Mouse (Mus musculus): ENCODE measurements around the gene Adck2. TPM values are rescaled to one million over a fixed set of nuclear protein-coding genes. Genes with fewer than 3 reads are reported as not detected.

The Adck2 gene
- polyA plus RNA-seq, 1 experiment from 2014 or later, result 30.8 TPM

GRCm38 (mm10) chr6:39562166-39563015 lies 11.3 kb upstream of the Adck2 start:
- Histone ChIP-seq H3K4me1 (replicated peaks) (peaks cover 22% of the 10 kb centered on the region), H3K9me3 (no peaks in the 10 kb centered on the region), H3K27me3 (ENCODE audit: insufficient read depth, poor library complexity, severe bottlenecking) (no peaks in the 10 kb centered on the region), H3K36me3 (no peaks in the 10 kb centered on the region), H3K27ac (no peak overlapping the region), H3K4me3 (0 out of 2 replicates have a peak overlapping the region, but pooled peaks have one; percentile 1)
- 20% methylated on average over 23 of the region's 23 CpGs for WGBS
- DNase-seq (ENCODE audit: low spot score), result peak; percentile 79

- DNase-seq (ENCODE audit: low spot score), result peak; percentile 46
- no peaks in the 10 kb centered on the region for H3K36me3 ChIP-seq
- H3K27ac ChIP-seq, result no peak overlapping the region
- no peaks in the 10 kb centered on the region for H3K4me1 ChIP-seq (replicated peaks)
- H3K27me3 ChIP-seq (ENCODE audit: insufficient read depth, poor library complexity, severe bottlenecking), result no peaks in the 10 kb centered on the region
- WGBS, result 16% methylated on average over 5 of the region's 5 CpGs
- H3K9me3 ChIP-seq, result no peaks in the 10 kb centered on the region
- H3K4me3 ChIP-seq, result no peak overlapping the region
These were observed 6.1 kb upstream of the Adck2 start for GRCm38 (mm10) chr6:39567528-39567927.

- H3K36me3 ChIP-seq, result no peaks in the 10 kb centered on the region
- no peak overlapping the region for H3K4me3 ChIP-seq
- H3K27me3 ChIP-seq (ENCODE audit: insufficient read depth, poor library complexity, severe bottlenecking), result no peaks in the 10 kb centered on the region
- H3K27ac ChIP-seq, result no peak overlapping the region
- no peaks in the 10 kb centered on the region for H3K9me3 ChIP-seq
- no peak for DNase-seq (ENCODE audit: low spot score)
- WGBS, result 81% methylated on average over 3 of the region's 3 CpGs
- peaks cover 17% of the 10 kb centered on the region for H3K4me1 ChIP-seq (replicated peaks)
These were observed 3.2 kb upstream of the Adck2 start for GRCm38 (mm10) chr6:39570426-39570825.

DNA sequence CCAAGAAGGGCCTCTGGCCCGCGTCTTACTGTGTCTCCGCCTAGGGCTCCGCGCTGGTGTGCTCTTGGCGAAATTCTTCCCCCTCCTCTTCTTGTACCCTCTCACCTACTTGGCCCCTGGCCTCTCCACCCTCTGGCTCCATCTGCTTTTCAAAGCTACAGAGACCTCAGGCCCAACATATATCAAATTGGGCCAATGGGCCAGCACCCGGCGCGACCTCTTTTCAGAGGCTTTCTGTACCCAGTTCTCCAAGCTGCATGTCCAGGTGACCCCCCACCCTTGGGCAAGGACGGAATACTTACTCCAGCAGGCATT lies 839 bp downstream of the Adck2 start:
- Histone ChIP-seq H3K9me3 (no peaks in the 10 kb centered on the region), H3K27me3 (ENCODE audit: insufficient read depth, poor library complexity, severe bottlenecking) (no peaks in the 10 kb centered on the region), H3K36me3 (peaks cover 17% of the 10 kb centered on the region), H3K4me1 (replicated peaks) (peaks cover 17% of the 10 kb centered on the region), H3K27ac (peak overlapping the region; percentile 94), H3K4me3 (peak overlapping the region; percentile 81)
- DNase-seq (ENCODE audit: low spot score), result no peak
- 23% methylated on average over 10 of the region's 10 CpGs for WGBS

DNA sequence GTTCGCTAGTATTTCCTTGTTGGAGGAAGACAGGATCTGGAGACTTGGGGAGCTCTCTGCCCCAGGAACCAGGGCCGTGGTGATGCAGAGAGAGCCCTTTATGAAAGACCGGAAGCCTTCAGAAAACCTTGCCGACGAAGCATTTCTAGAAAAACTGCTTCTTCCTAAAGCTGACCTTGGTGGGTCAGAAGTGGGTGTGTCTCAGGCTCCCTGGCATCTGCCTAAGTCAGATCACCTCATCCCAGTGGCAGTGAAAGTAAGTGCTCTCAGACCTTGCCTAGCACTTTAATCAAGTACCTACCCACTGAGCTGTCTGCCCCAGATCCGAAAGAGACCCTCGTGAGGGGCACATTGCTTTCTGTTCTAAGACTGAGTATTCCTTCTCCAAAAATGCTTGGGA lies 1.3 kb downstream of the Adck2 start:
- 74% methylated on average over 7 of the region's 7 CpGs for WGBS
- peak overlapping the region; percentile 94; the same call in 1 of the 2 replicates for H3K27ac ChIP-seq
- H3K36me3 ChIP-seq, result peaks cover 22% of the 10 kb centered on the region

DNA sequence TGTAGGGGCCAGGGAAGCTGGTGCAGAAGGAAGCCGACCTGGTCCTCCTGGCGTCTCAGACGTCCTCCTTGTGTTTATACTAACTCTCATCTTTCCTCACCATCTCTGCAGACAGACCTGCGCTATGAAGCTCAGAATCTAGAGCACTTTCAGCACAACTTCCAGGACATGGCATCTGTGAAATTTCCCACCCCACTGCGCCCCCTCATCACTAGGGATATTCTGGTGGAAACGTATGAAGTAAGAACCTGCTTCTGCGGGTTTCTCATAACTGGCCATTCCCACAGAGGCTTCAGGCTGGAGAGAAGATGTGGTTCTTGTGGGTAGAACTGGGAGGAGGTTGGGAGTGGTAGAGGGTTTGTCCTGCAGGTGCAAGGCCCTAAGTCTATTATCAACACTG lies 5.9 kb downstream of the Adck2 start:
- peaks cover 6% of the 10 kb centered on the region for H3K4me1 ChIP-seq (replicated peaks)
- H3K36me3 ChIP-seq, result peaks cover 61% of the 10 kb centered on the region
- H3K4me3 ChIP-seq, result no peak overlapping the region

More for the DNA sequence above, 1.3 kb downstream of the Adck2 start:
- Histone ChIP-seq H3K4me1 (replicated peaks) (peaks cover 17% of the 10 kb centered on the region), H3K9me3 (no peaks in the 10 kb centered on the region), H3K27me3 (ENCODE audit: insufficient read depth, poor library complexity, severe bottlenecking) (no peaks in the 10 kb centered on the region), H3K4me3 (peak overlapping the region; percentile 81)
- no peak for DNase-seq (ENCODE audit: low spot score)

DNA sequence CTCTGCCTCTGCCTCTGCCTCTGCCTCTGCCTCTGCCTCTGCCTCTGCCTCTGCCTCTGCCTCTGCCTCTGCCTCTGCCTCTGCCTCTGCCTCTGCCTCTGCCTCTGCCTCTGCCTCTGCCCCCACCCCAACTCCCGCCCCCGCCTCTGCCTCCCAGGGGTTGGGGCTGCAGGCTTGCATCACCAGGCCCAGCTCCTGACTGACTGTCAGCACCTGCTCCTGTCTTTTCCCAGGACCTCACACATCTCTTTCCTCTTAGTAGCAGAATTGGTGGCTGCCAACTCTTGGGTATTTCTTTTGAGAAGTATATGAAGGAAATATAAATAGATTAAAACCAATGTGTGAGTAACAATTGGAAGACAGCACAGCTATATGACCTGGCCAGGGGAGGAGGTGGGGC lies 6.9 kb downstream of the Adck2 start:
- Histone ChIP-seq H3K27ac (no peak overlapping the region), H3K4me3 (no peak overlapping the region), H3K4me1 (replicated peaks) (no peaks in the 10 kb centered on the region), H3K27me3 (ENCODE audit: insufficient read depth, poor library complexity, severe bottlenecking) (no peaks in the 10 kb centered on the region), H3K36me3 (peaks cover 66% of the 10 kb centered on the region), H3K9me3 (no peaks in the 10 kb centered on the region)
- DNase-seq (ENCODE audit: low spot score), result no peak
- WGBS, result 86% methylated on average over 2 of the region's 2 CpGs

More for the DNA sequence above, 5.9 kb downstream of the Adck2 start:
- DNase-seq (ENCODE audit: low spot score), result no peak
- Histone ChIP-seq H3K27ac (no peak overlapping the region), H3K27me3 (ENCODE audit: insufficient read depth, poor library complexity, severe bottlenecking) (no peaks in the 10 kb centered on the region), H3K9me3 (no peaks in the 10 kb centered on the region)
- 86% methylated on average over 7 of the region's 7 CpGs for WGBS

DNA sequence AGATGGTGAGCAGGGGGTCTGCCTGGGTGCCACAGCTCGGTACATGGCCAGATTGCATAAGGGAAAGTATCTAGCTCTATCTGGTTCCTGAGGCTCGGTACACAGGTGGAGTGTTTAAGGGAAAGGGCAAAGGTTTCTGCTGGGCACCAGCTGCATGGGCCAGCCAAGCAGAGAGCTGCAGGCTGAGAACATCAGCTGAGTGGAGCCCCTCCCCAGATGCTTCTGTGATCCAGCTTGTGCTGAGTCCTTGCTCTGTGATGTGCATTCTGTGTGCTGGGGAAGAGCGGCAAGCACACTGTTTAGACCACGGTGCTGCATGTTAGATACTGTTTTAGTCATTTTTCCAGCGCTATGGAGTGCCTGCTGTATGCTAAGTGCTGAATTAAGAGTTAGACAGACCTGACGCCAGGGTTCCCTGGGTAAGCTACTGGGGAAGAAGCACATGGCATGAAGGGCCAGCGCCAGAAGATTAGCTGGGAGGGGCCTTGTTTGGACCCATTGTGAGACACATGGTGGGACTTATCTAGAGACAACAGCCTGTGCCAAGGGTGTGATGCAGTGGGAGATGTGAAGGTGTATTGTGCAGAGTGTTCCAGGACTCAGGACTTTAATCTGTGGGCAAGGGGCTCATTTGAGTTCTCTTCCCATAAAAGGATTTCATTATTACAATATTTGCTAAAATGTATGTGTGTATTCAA lies 7.6 kb downstream of the Adck2 start:
- Histone ChIP-seq H3K36me3 (peaks cover 73% of the 10 kb centered on the region), H3K27me3 (ENCODE audit: insufficient read depth, poor library complexity, severe bottlenecking) (no peaks in the 10 kb centered on the region), H3K27ac (0 out of 2 replicates have a peak overlapping the region, but pooled peaks have one; percentile 17), H3K4me1 (replicated peaks) (no peaks in the 10 kb centered on the region), H3K4me3 (no peak overlapping the region), H3K9me3 (no peaks in the 10 kb centered on the region)
- DNase-seq (ENCODE audit: low spot score), result no peak
- WGBS, result 82% methylated on average over 7 of the region's 7 CpGs

- Histone ChIP-seq H3K4me1 (replicated peaks) (no peaks in the 10 kb centered on the region), H3K4me3 (no peak within 1 kb of the TSS), H3K36me3 (peaks cover 80% of the 10 kb centered on the region), H3K9me3 (no peaks in the 10 kb centered on the region), H3K27ac (no peak within 1 kb of the TSS), H3K27me3 (ENCODE audit: insufficient read depth, poor library complexity, severe bottlenecking) (no peaks in the 10 kb centered on the region)
- 91% methylated on average over 6 of the region's 6 CpGs for WGBS
- no peak for DNase-seq (ENCODE audit: low spot score)
These were observed 11.8 kb downstream of the Adck2 start, which contains the start of gene Gm42420 for GRCm38 (mm10) chr6:39585517-39585916. Gene Gm42420, plus strand, starts transcription at chr6:39585753.

- Histone ChIP-seq H3K36me3 (peaks cover 34% of the 10 kb centered on the region), H3K4me3 (peak overlapping the region; percentile 87), H3K27ac (no peak overlapping the region), H3K9me3 (no peaks in the 10 kb centered on the region), H3K4me1 (replicated peaks) (peaks cover 13% of the 10 kb centered on the region), H3K27me3 (ENCODE audit: insufficient read depth, poor library complexity, severe bottlenecking) (no peaks in the 10 kb centered on the region)
- WGBS, result 93% methylated on average over 4 of the region's 4 CpGs
- no peak for DNase-seq (ENCODE audit: low spot score)
These were observed 17.8 kb downstream of the Adck2 start for GRCm38 (mm10) chr6:39591481-39591880.

- Histone ChIP-seq H3K4me3 (peak within 1 kb of the TSS; percentile 87), H3K9me3 (no peaks in the 10 kb centered on the region), H3K4me1 (replicated peaks) (peaks cover 13% of the 10 kb centered on the region), H3K27ac (peak within 1 kb of the TSS; percentile 93), H3K27me3 (ENCODE audit: insufficient read depth, poor library complexity, severe bottlenecking) (no peaks in the 10 kb centered on the region), H3K36me3 (peaks cover 34% of the 10 kb centered on the region)
- DNase-seq (ENCODE audit: low spot score), result peak; percentile 97
- under 1% methylated on average over 56 of the region's 56 CpGs for WGBS
These were observed 18.9 kb downstream of the Adck2 start, which contains the start of gene Ndufb2 for GRCm38 (mm10) chr6:39592401-39593214. Gene Ndufb2, plus strand, starts transcription at chr6:39592574.

DNA sequence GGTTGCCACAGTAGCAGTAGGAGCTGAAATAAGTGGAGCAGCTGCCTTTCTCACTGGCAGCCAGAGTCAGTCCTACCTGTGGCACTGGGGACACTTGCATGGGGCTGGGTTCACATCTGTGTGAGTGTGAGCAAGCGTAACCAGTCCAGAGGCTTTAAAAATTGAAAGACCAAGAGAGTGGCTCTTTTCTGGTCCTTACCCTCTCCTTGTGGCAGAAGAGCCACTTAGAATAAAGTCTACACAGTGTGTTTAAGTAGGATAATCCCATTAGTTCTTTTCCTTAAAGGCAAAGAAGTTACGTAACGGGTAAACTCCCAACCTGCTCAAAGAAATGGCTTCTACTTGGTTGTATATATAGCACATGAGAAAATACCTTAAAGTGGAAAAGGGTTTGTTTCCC lies 27.2 kb downstream of the Adck2 start:
- DNase-seq (ENCODE audit: low spot score), result no peak
- Histone ChIP-seq H3K27ac (no peak overlapping the region), H3K4me3 (no peak overlapping the region), H3K4me1 (replicated peaks) (no peaks in the 10 kb centered on the region), H3K27me3 (ENCODE audit: insufficient read depth, poor library complexity, severe bottlenecking) (no peaks in the 10 kb centered on the region), H3K36me3 (peaks cover 68% of the 10 kb centered on the region), H3K9me3 (no peaks in the 10 kb centered on the region)
- 90% methylated on average over 3 of the region's 3 CpGs for WGBS

All from hindbrain, embryonic 10.5 days (tissue).